In genomic region chr10:8469516-8469915, GRCm38 (mm10) we compare ENCODE assay signal across 25 mouse cellular contexts. TPM values are rescaled to one million over a fixed set of nuclear protein-coding genes. Genes with fewer than 3 reads are reported as not detected.
DNase-seq lines count a peak whose midpoint lies in the region; ATAC-seq and TF ChIP-seq lines count a peak whose summit lies in the region.
"Had no signal": no experiment of that assay in that cellular context is flagged by ENCODE, and none has a peak within 500 bp of the region (broad histone marks: within the 10 kb centered on the region; RNA-seq: fewer than 3 reads in every experiment).

No protein-coding gene starts in this region.

- H3ac ChIP-seq in C2C12 (ENCODE audit: control insufficient read depth, insufficient read length, low read depth) (no peak overlapping the region), myocyte (ENCODE audit: control insufficient read depth, insufficient read length) (no peak overlapping the region)

- H3K4me3 ChIP-seq in intestine, embryonic 14.5 days (ENCODE audit: low read depth, low read length), result no peak overlapping the region
- H3K4me3 ChIP-seq in intestine, postnatal 0 days (ENCODE audit: low read depth, low read length), result no peak overlapping the region
- H3K4me3 ChIP-seq in C2C12 (ENCODE audit: insufficient read depth, poor library complexity, severe bottlenecking) (no peak overlapping the region), myocyte (no peak overlapping the region)
- no peak overlapping the region for H3K4me3 ChIP-seq in heart, embryonic 11.5 days (ENCODE audit: low read depth, low read length)
- H3K4me3 ChIP-seq: embryonic facial prominence, embryonic 12.5 days; erythroblast, embryonic 14.5 days; forebrain, embryonic 10.5 days; forebrain, embryonic 13.5 days; forebrain, embryonic 15.5 days had no signal

- no peak for TF ChIP-seq POLR2A in myocyte (IDR thresholded peaks at IDR 0.05; ENCODE audit: insufficient read length, low read depth)

- peak; percentile 20 for DNase-seq in intestine, embryonic 14.5 days (ENCODE audit: low spot score)
- DNase-seq in adipocyte (ENCODE audit: low spot score), result peak; percentile 27
- no peak for DNase-seq in thymus, adult 18-20 months
- DNase-seq: adrenal gland, adult 2 months; adrenal gland, postnatal 10 days; adrenal gland, postnatal 25 days; B cell, adult 2 months; cerebellum, adult 11-12 months; cerebellum, adult 2 months; cerebellum, adult 9-10 months; cerebellum, postnatal 10 days; cerebellum, postnatal 25 days; forebrain, postnatal 0 days had no signal

- H3K36me3 ChIP-seq in intestine, embryonic 14.5 days (ENCODE audit: control insufficient read depth, insufficient read depth, low read length), result no peaks in the 10 kb centered on the region
- no peaks in the 10 kb centered on the region for H3K36me3 ChIP-seq in intestine, postnatal 0 days (ENCODE audit: control insufficient read depth, insufficient read depth)
- no peaks in the 10 kb centered on the region for H3K36me3 ChIP-seq in C2C12 (ENCODE audit: control insufficient read depth, insufficient read depth)
- no peaks in the 10 kb centered on the region for H3K36me3 ChIP-seq in myocyte (ENCODE audit: control insufficient read depth, insufficient read depth)
- H3K36me3 ChIP-seq in heart, embryonic 11.5 days (ENCODE audit: control insufficient read depth, insufficient read depth, low read length), result no peaks in the 10 kb centered on the region
- H3K36me3 ChIP-seq: embryonic facial prominence, embryonic 12.5 days; forebrain, embryonic 10.5 days; forebrain, embryonic 15.5 days had no signal

- H3K79me2 ChIP-seq in C2C12 (ENCODE audit: control insufficient read depth, insufficient read depth) (peaks cover 66% of the 10 kb centered on the region), myocyte (ENCODE audit: control insufficient read depth, insufficient read depth) (peaks cover 22% of the 10 kb centered on the region)

- WGBS in intestine, embryonic 14.5 days, result 77% methylated on average over 3 of the region's 3 CpGs
- WGBS in intestine, postnatal 0 days, result 81% methylated on average over 3 of the region's 3 CpGs
- 76% methylated on average over 3 of the region's 3 CpGs for WGBS in heart, embryonic 11.5 days (ENCODE audit: insufficient replicate concordance)

- TF ChIP-seq CTCF in intestine, postnatal 0 days (IDR thresholded peaks at IDR 0.05; ENCODE audit: low read depth), result no peak
- no peak for TF ChIP-seq CTCF in C2C12 (IDR thresholded peaks at IDR 0.05; ENCODE audit: control insufficient read depth, insufficient read depth, insufficient read length)

- H3K9me3 ChIP-seq in intestine, embryonic 14.5 days (ENCODE audit: control insufficient read depth, low read length), result no peaks in the 10 kb centered on the region
- H3K9me3 ChIP-seq in intestine, postnatal 0 days (ENCODE audit: control insufficient read depth), result no peaks in the 10 kb centered on the region
- no peaks in the 10 kb centered on the region for H3K9me3 ChIP-seq in heart, embryonic 11.5 days (replicated peaks; ENCODE audit: control insufficient read depth, low read length)
- H3K9me3 ChIP-seq: embryonic facial prominence, embryonic 12.5 days; forebrain, embryonic 10.5 days; forebrain, embryonic 13.5 days; forebrain, embryonic 15.5 days had no signal

- H3K4me1 ChIP-seq in intestine, embryonic 14.5 days (replicated peaks; ENCODE audit: control insufficient read depth, insufficient read depth, low read length), result 0 out of 2 replicates have a peak, but pooled peaks cover 3% of the 10 kb centered on the region
- no peaks in the 10 kb centered on the region for H3K4me1 ChIP-seq in intestine, postnatal 0 days (replicated peaks; ENCODE audit: control insufficient read depth, insufficient read depth, low read length)
- no peaks in the 10 kb centered on the region for H3K4me1 ChIP-seq in heart, embryonic 11.5 days (ENCODE audit: control insufficient read depth, insufficient read depth, low read length)
- H3K4me1 ChIP-seq: forebrain, embryonic 10.5 days; forebrain, embryonic 13.5 days; forebrain, embryonic 15.5 days had no signal

- no peak for ATAC-seq in intestine, embryonic 14.5 days (replicated peaks; ENCODE audit: low FRiP score, low TSS enrichment, low read depth)
- no peak for ATAC-seq in intestine, postnatal 0 days
- ATAC-seq in cerebellum, adult (ENCODE audit: insufficient number of reproducible peaks, low FRiP score, low TSS enrichment), result no peak
- no peak for ATAC-seq in heart, embryonic 11.5 days (replicated peaks; ENCODE audit: insufficient number of reproducible peaks, low FRiP score, low TSS enrichment)
- ATAC-seq: activated CD4-positive, CD25-positive, alpha-beta regulatory T cell, adult 4 months; forebrain, embryonic 13.5 days; forebrain, embryonic 15.5 days; forebrain, postnatal 0 days had no signal

- no peak overlapping the region for H3K4me2 ChIP-seq in intestine, embryonic 14.5 days (ENCODE audit: low read length)
- H3K4me2 ChIP-seq in intestine, postnatal 0 days (replicated peaks; ENCODE audit: low read depth), result no peak overlapping the region
- H3K4me2 ChIP-seq in myocyte (ENCODE audit: low read depth), result no peak overlapping the region
- no peak overlapping the region for H3K4me2 ChIP-seq in heart, embryonic 11.5 days
- H3K4me2 ChIP-seq: embryonic facial prominence, embryonic 12.5 days; forebrain, embryonic 13.5 days; forebrain, embryonic 15.5 days had no signal

- H3K9ac ChIP-seq in intestine, embryonic 14.5 days (ENCODE audit: low read length), result no peak overlapping the region
- no peak overlapping the region for H3K9ac ChIP-seq in intestine, postnatal 0 days (ENCODE audit: low read depth, low read length)
- H3K9ac ChIP-seq in heart, embryonic 11.5 days (ENCODE audit: low read depth, low read length), result no peak overlapping the region
- H3K9ac ChIP-seq: embryonic facial prominence, embryonic 12.5 days; forebrain, embryonic 13.5 days; forebrain, embryonic 15.5 days; forebrain, postnatal 0 days had no signal

- H3K27me3 ChIP-seq in intestine, embryonic 14.5 days (replicated peaks; ENCODE audit: control insufficient read depth, insufficient read depth, low read length), result no peaks in the 10 kb centered on the region
- no peaks in the 10 kb centered on the region for H3K27me3 ChIP-seq in intestine, postnatal 0 days (replicated peaks; ENCODE audit: control insufficient read depth, insufficient read depth, low read length)
- H3K27me3 ChIP-seq in C2C12 (ENCODE audit: control insufficient read depth, insufficient read depth, insufficient read length), result no peaks in the 10 kb centered on the region
- H3K27me3 ChIP-seq in myocyte (ENCODE audit: control insufficient read depth, insufficient read depth, insufficient read length), result no peaks in the 10 kb centered on the region
- no peaks in the 10 kb centered on the region for H3K27me3 ChIP-seq in heart, embryonic 11.5 days (ENCODE audit: control insufficient read depth, insufficient read depth, low read length)
- H3K27me3 ChIP-seq: embryonic facial prominence, embryonic 12.5 days; forebrain, embryonic 13.5 days; forebrain, embryonic 15.5 days; Patski had no signal

- H3K27ac ChIP-seq in intestine, embryonic 14.5 days (ENCODE audit: low read depth), result no peak overlapping the region
- no peak overlapping the region for H3K27ac ChIP-seq in intestine, postnatal 0 days (ENCODE audit: low read depth, low read length)
- H3K27ac ChIP-seq in heart, embryonic 11.5 days (ENCODE audit: low read depth, low read length), result no peak overlapping the region
- H3K27ac ChIP-seq: embryonic facial prominence, embryonic 12.5 days; forebrain, embryonic 10.5 days; forebrain, embryonic 13.5 days; forebrain, embryonic 15.5 days had no signal

- peaks cover 4% of the 10 kb centered on the region for H3K79me3 ChIP-seq in C2C12 (ENCODE audit: low read depth)

TF ChIP-seq in C2C12, 6 proteins besides CTCF, POLR2A, EP300 and RAD21:
- no peak for TF ChIP-seq FOSL1 (IDR thresholded peaks at IDR 0.05; ENCODE audit: insufficient read depth, low read length, poor library complexity, severe bottlenecking)
- TF ChIP-seq USF1 (IDR thresholded peaks at IDR 0.05; ENCODE audit: low read depth), result peak; percentile 32

TF ChIP-seq in myocyte, 11 proteins besides CTCF, POLR2A, EP300 and RAD21:
- TF ChIP-seq CEBPB (IDR thresholded peaks at IDR 0.05; ENCODE audit: insufficient read depth, poor library complexity, severe bottlenecking), result peak; percentile 43; the same call in 1 of the 2 replicates
- peak; percentile 40 for TF ChIP-seq USF1 (IDR thresholded peaks at IDR 0.05; ENCODE audit: low read depth)
- TF ChIP-seq POLR2AphosphoS2 (IDR thresholded peaks at IDR 0.05; ENCODE audit: insufficient read length, low read depth), result no peak

RNA-seq across cellular contexts. Expression of gene Ust, which starts 49.1 kb away (rescaled TPM):
- polyA plus RNA-seq in intestine, embryonic 14.5 days (2014; fragmentation: Nextera tagmentation; extraction: Ambion mirVana), result 4.8 and 5.1 TPM in 2 replicates
- polyA plus RNA-seq in intestine, postnatal 0 days (2015; fragmentation: Nextera tagmentation; extraction: Ambion mirVana), result 2.0 TPM in 2 replicates
- 6.9 TPM for polyA plus RNA-seq in C2C12 (2012; fragmentation: generic; extraction: Trizol)
- polyA plus RNA-seq in myocyte (2012; fragmentation: generic; extraction: Trizol), result 7.3 TPM
- 2.5 and 2.9 TPM in 2 replicates for polyA plus RNA-seq in heart, embryonic 11.5 days (2014; fragmentation: Nextera tagmentation; extraction: Ambion mirVana)
- polyA plus RNA-seq: erythroblast, embryonic 14.5 days had no signal

Comparison
In these comparisons a context has a peak if more than half of its experiments do, and no peak if none do; other contexts are left out.
1. DNase-seq: peak in intestine, embryonic 14.5 days (single experiment) and adipocyte (single experiment); none in thymus, adult 18-20 months (0 of 2).